Mouse (Mus musculus) C2C12 (cell line): ENCODE results near the gene Col6a1. TPM values are rescaled to one million over a fixed set of nuclear protein-coding genes. Genes with fewer than 3 reads are reported as not detected.

ENCODE experiments used
- H3K27me3 ChIP-seq: one replicate; pipeline ENCODE4 v1.6.1; 2011; ENCODE audit not compliant: control insufficient read depth, insufficient read depth, insufficient read length
- H3K36me3 ChIP-seq: one replicate; pipeline ENCODE4 v1.6.1; 2011; ENCODE audit not compliant: control insufficient read depth, insufficient read depth
- H3K4me3 ChIP-seq: one replicate; pipeline ENCODE4 v1.5.1; 2011; ENCODE audit warnings: mild to moderate bottlenecking, control low read depth; ENCODE audit not compliant: poor library complexity, insufficient read depth, severe bottlenecking
- H3K79me2 ChIP-seq: one replicate; pipeline ENCODE4 v1.6.1; 2011; ENCODE audit not compliant: control insufficient read depth, insufficient read depth
- H3K79me3 ChIP-seq: one replicate; pipeline ENCODE4 v1.6.1; 2011; ENCODE audit warnings: low read depth, control low read depth
- H3ac ChIP-seq: one replicate; pipeline ENCODE3; 2011; ENCODE audit warnings: low read depth; ENCODE audit not compliant: control insufficient read depth, insufficient read length
- CEBPB ChIP-seq: IDR thresholded peaks from one replicate; pipeline ENCODE4 v1.6.1; 2011; ENCODE audit warnings: low read depth, mild to moderate bottlenecking, control low read depth, moderate library complexity
- CTCF ChIP-seq: IDR thresholded peaks from one replicate; pipeline ENCODE4 v1.5.1; 2011; ENCODE audit not compliant: control insufficient read depth, insufficient read depth, insufficient read length
- FOSL1 ChIP-seq: IDR thresholded peaks from one replicate; pipeline ENCODE4 v1.8.0; 2011; ENCODE audit warnings: mild to moderate bottlenecking, low read length; ENCODE audit not compliant: poor library complexity, insufficient read depth, severe bottlenecking
- MAX ChIP-seq: IDR thresholded peaks from one replicate; pipeline ENCODE4 v1.6.1; 2011; ENCODE audit warnings: mild to moderate bottlenecking, control low read depth
- MYOD1 ChIP-seq: IDR thresholded peaks from one replicate; pipeline ENCODE4 v1.6.1; 2011; ENCODE audit warnings: low read depth; ENCODE audit not compliant: control insufficient read depth, insufficient read length
- MYOG ChIP-seq: IDR thresholded peaks from one replicate; pipeline ENCODE4 v1.6.1; 2011; ENCODE audit not compliant: control insufficient read depth, insufficient read length; ENCODE audit errors: extremely low read depth
- USF1 ChIP-seq: IDR thresholded peaks from one replicate; pipeline ENCODE4 v1.6.1; 2011; ENCODE audit warnings: low read depth, mild to moderate bottlenecking, control low read depth, moderate library complexity
- polyA plus RNA-seq: library from polyadenylated mRNA; unstranded; fragments of >200 nt; fragmentation: generic; extraction: Trizol; gene quantifications from one replicate; pipeline ENCODE4 v1.2.1, GENCODE M21; 2012; ENCODE audit warnings: missing spikeins

Gene Col6a1
- polyA plus RNA-seq, 1 experiment = 3.8 TPM

DNA sequence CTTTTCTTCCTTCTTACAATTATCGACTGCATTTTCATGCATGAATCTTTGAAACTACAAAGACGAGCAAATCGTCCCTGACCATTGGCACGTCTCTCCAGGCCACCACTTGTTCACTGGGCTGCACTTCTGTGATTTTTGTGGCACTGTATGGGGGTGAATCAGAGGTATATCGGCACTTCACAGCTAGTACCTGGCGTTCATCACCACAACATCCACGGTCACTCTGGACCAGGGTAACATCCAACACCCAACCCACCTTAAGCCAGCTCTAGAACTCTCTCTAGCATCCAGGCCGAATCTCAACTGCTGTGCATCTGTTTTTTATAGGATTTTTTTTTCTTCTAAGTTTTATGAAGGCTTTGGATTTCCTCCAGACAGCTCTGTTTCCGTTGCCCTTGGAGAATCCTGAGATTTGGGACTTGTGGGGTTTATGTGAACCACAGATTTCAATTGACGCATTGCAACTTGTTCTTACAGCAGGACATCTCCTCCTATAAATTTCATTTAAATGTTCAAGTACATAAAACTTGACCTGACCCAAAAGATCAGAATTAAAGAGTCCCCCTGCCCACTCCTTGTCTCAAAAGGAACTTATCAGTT, 30.6 kb downstream of the Col6a1 start:
- no peaks in the 10 kb centered on the region for H3K79me2 ChIP-seq
- TF ChIP-seq MYOD1 (no peak), FOSL1 (no peak), CTCF (no peak), MAX (no peak), USF1 (no peak), MYOG (no peak), CEBPB (no peak)
- H3K4me3 ChIP-seq = no peak overlapping the region
- peaks cover 25% of the 10 kb centered on the region for H3K27me3 ChIP-seq
- no peaks in the 10 kb centered on the region for H3K36me3 ChIP-seq
- H3ac ChIP-seq = no peak overlapping the region
- no peaks in the 10 kb centered on the region for H3K79me3 ChIP-seq

DNA sequence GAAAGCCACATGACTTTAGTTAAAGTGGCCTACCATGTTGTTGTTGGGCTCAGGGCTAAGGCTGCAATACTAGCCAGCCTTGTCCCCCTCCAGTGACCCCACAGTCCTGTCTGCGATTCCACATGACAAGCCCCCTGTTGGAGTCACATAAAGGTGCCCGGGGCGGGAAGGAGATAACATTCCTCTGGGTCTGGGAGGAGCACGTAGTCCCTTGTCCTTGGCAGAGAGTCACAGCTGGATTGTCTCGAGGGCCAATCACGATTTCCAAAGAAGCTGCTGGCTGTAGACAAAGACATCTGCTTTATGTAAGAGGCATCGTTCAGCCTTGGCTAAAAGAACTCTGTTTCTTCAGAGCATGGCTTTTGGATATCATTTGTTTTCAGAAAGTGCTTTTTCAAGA, 31.2 kb downstream of the Col6a1 start:
- peaks cover 19% of the 10 kb centered on the region for H3K27me3 ChIP-seq
- no peaks in the 10 kb centered on the region for H3K79me3 ChIP-seq
- TF ChIP-seq MYOG = no peak
- H3K4me3 ChIP-seq = no peak overlapping the region
- no peaks in the 10 kb centered on the region for H3K79me2 ChIP-seq
- no peaks in the 10 kb centered on the region for H3K36me3 ChIP-seq
- H3ac ChIP-seq = no peak overlapping the region

DNA sequence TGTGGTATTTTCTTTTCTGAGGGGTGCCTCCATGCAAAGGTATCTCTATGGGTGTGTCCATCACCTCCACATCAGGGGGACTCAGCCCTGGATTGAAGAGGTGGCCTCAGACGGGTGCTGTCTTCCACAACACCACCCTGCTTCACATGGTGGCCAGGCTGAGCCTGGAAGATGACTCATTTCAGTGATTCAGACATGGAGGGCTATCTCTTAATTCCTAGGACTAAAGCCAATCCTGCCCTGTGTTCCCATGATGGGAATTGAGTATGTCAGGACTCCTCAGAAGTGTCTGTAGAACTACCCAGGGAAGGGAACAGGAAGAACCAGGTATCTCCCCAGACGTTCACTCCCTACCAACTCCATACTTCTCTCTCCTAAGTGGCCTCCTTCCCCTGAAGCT, 32.5 kb downstream of the Col6a1 start:
- Histone ChIP-seq H3ac (no peak overlapping the region), H3K36me3 (no peaks in the 10 kb centered on the region), H3K4me3 (no peak overlapping the region), H3K79me3 (no peaks in the 10 kb centered on the region), H3K27me3 (peaks cover 9% of the 10 kb centered on the region), H3K79me2 (no peaks in the 10 kb centered on the region)
- TF ChIP-seq USF1 = no peak
- TF ChIP-seq CEBPB = no peak
- TF ChIP-seq MYOD1 = no peak
- TF ChIP-seq MAX = peak; percentile 26
- peak; percentile 48 for TF ChIP-seq FOSL1
- no peak for TF ChIP-seq MYOG
- no peak for TF ChIP-seq CTCF

DNA sequence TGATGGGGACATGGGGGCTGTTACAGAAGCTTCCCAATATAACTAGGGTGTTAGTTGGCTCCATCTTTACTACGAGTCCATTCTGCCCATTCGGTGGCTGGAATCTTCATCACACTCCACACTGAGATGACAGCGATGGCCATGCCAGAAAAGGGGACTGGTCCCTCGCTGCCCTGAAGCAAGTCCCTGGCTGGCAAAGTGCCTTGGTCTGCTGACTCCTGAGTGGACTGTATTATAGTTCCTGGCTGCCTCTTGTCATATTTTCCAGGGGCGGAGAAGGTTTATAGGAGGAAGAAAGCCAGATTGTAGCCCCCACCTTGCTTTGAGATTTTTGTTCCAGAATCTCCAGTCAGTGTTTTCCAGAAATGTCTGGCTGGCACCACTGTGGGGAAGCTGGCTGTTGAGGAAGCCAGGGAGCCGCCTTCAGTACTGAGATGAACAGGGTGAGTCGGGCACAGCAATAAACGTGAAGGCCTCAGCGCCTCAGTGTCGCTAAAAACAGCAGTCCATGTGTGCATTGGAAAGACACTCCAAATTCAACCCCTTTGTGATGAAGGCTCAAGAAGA, 40.4 kb downstream of the Col6a1 start:
- Histone ChIP-seq H3K4me3 (no peak overlapping the region), H3ac (no peak overlapping the region), H3K36me3 (no peaks in the 10 kb centered on the region), H3K79me2 (no peaks in the 10 kb centered on the region), H3K27me3 (peaks cover 43% of the 10 kb centered on the region), H3K79me3 (no peaks in the 10 kb centered on the region)
- TF ChIP-seq FOSL1 (no peak), CEBPB (no peak), MAX (no peak), MYOG (no peak), MYOD1 (no peak), USF1 (no peak), CTCF (no peak)

DNA sequence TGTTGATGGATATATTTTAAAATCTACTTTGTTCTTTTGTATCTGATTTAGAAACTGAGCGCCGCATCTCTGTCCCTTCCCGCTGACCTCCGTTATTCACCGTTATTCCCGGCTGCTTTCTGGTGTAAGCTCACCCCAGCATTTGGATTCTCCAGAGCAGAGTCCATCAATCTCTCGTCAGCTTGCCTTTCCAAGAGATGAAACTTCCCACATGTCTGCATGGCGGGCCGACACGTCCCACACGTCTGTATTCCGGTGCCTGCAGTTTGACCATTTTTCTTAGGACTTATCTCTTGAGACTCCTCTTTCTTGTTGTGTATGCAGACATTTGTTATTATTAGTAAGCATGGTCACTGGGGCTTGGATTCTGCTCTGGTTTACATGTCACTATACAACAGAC, 42.0 kb downstream of the Col6a1 start:
- H3ac ChIP-seq = no peak overlapping the region
- H3K79me2 ChIP-seq = no peaks in the 10 kb centered on the region
- H3K4me3 ChIP-seq = no peak overlapping the region
- H3K79me3 ChIP-seq = no peaks in the 10 kb centered on the region
- H3K36me3 ChIP-seq = no peaks in the 10 kb centered on the region
- peaks cover 43% of the 10 kb centered on the region for H3K27me3 ChIP-seq
- TF ChIP-seq CEBPB (no peak), USF1 (no peak), MYOD1 (no peak), FOSL1 (no peak), MYOG (no peak), MAX (no peak), CTCF (no peak)

DNA sequence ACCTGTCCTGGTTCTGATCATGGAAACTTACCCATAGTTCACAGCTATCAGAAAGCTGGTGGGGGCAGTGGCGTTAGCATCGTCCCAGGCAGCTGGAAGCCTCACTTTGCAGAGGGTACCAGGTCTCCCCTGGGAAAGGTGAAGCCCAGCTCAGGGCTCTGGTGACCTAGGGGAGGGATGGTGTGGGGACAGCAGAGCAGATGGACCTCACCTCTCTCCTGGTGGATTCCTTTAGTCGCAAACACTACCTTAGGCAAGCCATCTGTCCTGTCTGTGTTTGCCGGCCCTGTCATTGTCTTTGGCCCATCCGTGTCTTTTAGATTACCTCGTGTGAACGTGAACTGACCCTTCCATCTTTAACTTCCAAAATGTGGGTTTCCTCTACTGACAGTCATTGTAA, 42.5 kb downstream of the Col6a1 start:
- H3K79me2 ChIP-seq = no peaks in the 10 kb centered on the region
- H3K27me3 ChIP-seq = peaks cover 43% of the 10 kb centered on the region
- H3ac ChIP-seq = no peak overlapping the region
- TF ChIP-seq FOSL1 = no peak
- TF ChIP-seq CEBPB = no peak
- no peak for TF ChIP-seq USF1
- no peak for TF ChIP-seq CTCF
- TF ChIP-seq MYOG = no peak
- no peak for TF ChIP-seq MAX
- TF ChIP-seq MYOD1 = no peak
- no peaks in the 10 kb centered on the region for H3K79me3 ChIP-seq
- H3K4me3 ChIP-seq = no peak overlapping the region
- H3K36me3 ChIP-seq = no peaks in the 10 kb centered on the region
